Mouse (Mus musculus) CH12.LX (cell line): ENCODE data around the gene Clic5.

ENCODE experiments used
- NELFE ChIP-seq: IDR thresholded peaks from 2 replicates; pipeline ENCODE4 v1.6.1; 2011; ENCODE audit warnings: low read depth, low read length, improper control_type of control experiment
- ZNF384 ChIP-seq: IDR thresholded peaks from 2 replicates; pipeline ENCODE4 v1.6.1; 2012; ENCODE audit warnings: low read depth, low read length, improper control_type of control experiment, inconsistent platforms

GRCm38 (mm10) chr17:44169676-44170075 lies 18.7 kb upstream of the Clic5 start:
- no peak for TF ChIP-seq ZNF384
- no peak for TF ChIP-seq NELFE
